Mouse (Mus musculus) hindbrain, embryonic 16.5 days (tissue): Measurements from ENCODE around the gene Nr2f6. TPM values are rescaled to one million over a fixed set of nuclear protein-coding genes. Genes with fewer than 3 reads are reported as not detected.

ENCODE experiments used
- ATAC-seq: fragments of 200-750 bp; cut with Nextera tagmentation; 2 replicates; pipeline ENCODE4 v1.8.0; 2017; ENCODE audit warnings: moderate TSS enrichment, moderate library complexity
- H3K27ac ChIP-seq: fragments of 300-500 bp; sonication (generic); 2 replicates; pipeline ENCODE4 v1.5.1; 2014; ENCODE audit warnings: low read depth, mild to moderate bottlenecking, control low read depth, low read length, moderate library complexity
- H3K27me3 ChIP-seq: fragments of 300-500 bp; sonication (generic); replicated peaks from 2 replicates; pipeline ENCODE4 v1.6.1; 2014; ENCODE audit warnings: low read length; ENCODE audit not compliant: control insufficient read depth, insufficient read depth
- H3K36me3 ChIP-seq: fragments of 300-500 bp; sonication (generic); 2 replicates; pipeline ENCODE4 v1.6.1; 2014; ENCODE audit warnings: mild to moderate bottlenecking, low read length, moderate library complexity, mixed read lengths; ENCODE audit not compliant: control insufficient read depth, insufficient read depth
- H3K4me1 ChIP-seq: fragments of 300-500 bp; sonication (generic); 2 replicates; pipeline ENCODE4 v1.6.1; 2014; ENCODE audit warnings: low read depth, low read length; ENCODE audit not compliant: control insufficient read depth, insufficient read depth
- H3K4me2 ChIP-seq: fragments of 300-500 bp; sonication (generic); 2 replicates; pipeline ENCODE4 v1.6.1; 2014; ENCODE audit warnings: mild to moderate bottlenecking, low read length, control low read depth, moderate library complexity
- H3K4me3 ChIP-seq: fragments of 300-500 bp; sonication (generic); 2 replicates; pipeline ENCODE4 v1.5.1; 2014; ENCODE audit warnings: mild to moderate bottlenecking, low read length, control low read depth, moderate library complexity
- H3K9ac ChIP-seq: fragments of 300-500 bp; sonication (generic); 2 replicates; pipeline ENCODE4 v1.6.1; 2014; ENCODE audit warnings: low read depth, mild to moderate bottlenecking, control low read depth, low read length, moderate library complexity
- H3K9me3 ChIP-seq: fragments of 300-500 bp; sonication (generic); 2 replicates; pipeline ENCODE4 v1.6.1; 2014; ENCODE audit warnings: mild to moderate bottlenecking, low read length, moderate library complexity; ENCODE audit not compliant: control insufficient read depth
- WGBS: fragments of 180-500 bp; shearing (Covaris S2); extraction: QIAGEN DNeasy Blood & Tissue Kit; methylation state at CpG from one replicate; pipeline ENCODE4 v1.1.7; 2014; 5-methylcytosine and 5-hydroxymethylcytosine counted together
- polyA plus RNA-seq: library from polyadenylated mRNA; unstranded; fragments of >200 nt; fragmentation: Nextera tagmentation; extraction: Ambion mirVana; gene quantifications from 2 replicates; pipeline ENCODE4 v1.2.1, GENCODE M21; 2015

Nr2f6 gene
- 20.7 and 23.6 TPM in 2 replicates for polyA plus RNA-seq

GRCm38 (mm10) chr8:71381421-71381970 lies at the start of gene Nr2f6:
TSS of gene Nr2f6 (minus strand) at chr8:71381960.
- Histone ChIP-seq H3K4me2 (peak within 1 kb of the TSS; percentile 100), H3K4me1 (peaks cover 38% of the 10 kb centered on the region), H3K36me3 (peaks cover 3% of the 10 kb centered on the region; the same call in 1 of the 2 replicates), H3K27me3 (no peaks in the 10 kb centered on the region), H3K9ac (peak within 1 kb of the TSS; percentile 88), H3K27ac (peak within 1 kb of the TSS; percentile 87), H3K9me3 (no peaks in the 10 kb centered on the region), H3K4me3 (peak within 1 kb of the TSS; percentile 83)
- peak; percentile 72 for ATAC-seq
- WGBS: under 1% methylated on average over 72 of the region's 89 CpGs

DNA sequence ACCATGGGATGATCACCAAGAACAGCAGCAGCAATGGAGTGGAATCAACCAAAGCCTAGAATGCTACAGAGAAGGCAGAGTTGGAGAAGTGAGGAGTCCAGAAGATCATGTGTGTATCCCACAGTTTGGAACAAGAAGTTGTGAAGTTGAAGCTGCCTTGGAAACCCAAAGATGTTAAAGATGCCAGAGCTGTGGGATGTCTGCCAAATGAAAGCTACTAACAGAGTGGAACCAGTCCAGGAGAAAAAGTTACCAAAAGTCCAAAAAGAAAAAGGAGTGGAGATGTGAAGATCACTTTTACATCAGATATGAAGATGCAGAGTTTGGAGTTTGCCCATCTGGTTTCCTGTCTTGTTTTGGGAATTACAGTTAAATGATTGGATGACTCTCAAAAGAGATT lies 40.4 kb upstream of the Nr2f6 start:
- H3K27ac ChIP-seq: no peak overlapping the region
- H3K4me3 ChIP-seq: no peak overlapping the region
- H3K9ac ChIP-seq: no peak overlapping the region
- no peak for ATAC-seq
- peaks cover 2% of the 10 kb centered on the region; the same call in 1 of the 2 replicates for H3K9me3 ChIP-seq
- H3K4me2 ChIP-seq: no peak overlapping the region
- no peaks in the 10 kb centered on the region for H3K27me3 ChIP-seq
- no peaks in the 10 kb centered on the region for H3K4me1 ChIP-seq
- H3K36me3 ChIP-seq: no peaks in the 10 kb centered on the region

DNA sequence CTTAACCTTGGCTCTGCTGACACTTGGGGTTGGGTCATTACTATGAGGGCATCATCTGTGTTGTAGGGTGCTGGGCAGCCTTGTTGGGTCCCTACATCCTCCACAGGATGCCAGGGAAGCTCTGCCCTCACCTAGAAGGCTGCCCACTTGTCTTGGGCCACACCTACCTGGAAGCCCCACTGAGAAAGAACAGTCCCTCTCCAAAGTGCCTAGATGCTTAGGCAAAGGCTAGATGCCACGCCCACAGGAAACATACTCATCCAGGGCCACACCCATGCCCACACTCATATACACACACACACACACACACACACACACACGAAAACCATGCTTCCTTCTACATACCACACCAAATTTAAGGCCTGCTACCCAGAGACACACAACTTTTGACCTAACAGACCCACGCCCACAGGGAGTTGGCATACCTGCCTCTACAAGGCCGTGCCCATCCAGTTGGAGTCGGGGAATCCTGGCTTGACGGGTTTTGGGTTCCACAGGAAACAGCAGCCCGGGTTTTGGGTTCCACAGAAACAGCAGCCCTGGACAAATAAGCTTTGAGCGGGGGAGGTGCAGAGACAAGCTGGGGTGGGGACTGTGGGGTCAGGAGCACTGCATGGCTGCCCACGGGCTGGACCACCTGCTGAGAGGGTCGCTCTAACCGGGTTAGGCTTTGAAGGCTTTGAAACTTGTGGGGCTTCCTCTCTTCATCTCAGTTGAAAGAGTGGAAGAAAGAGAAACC lies 29.9 kb upstream of the Nr2f6 start:
- Histone ChIP-seq H3K4me3 (no peak overlapping the region), H3K27me3 (no peaks in the 10 kb centered on the region), H3K27ac (no peak overlapping the region), H3K9me3 (no peaks in the 10 kb centered on the region), H3K36me3 (no peaks in the 10 kb centered on the region), H3K4me2 (no peak overlapping the region), H3K4me1 (peaks cover 1% of the 10 kb centered on the region), H3K9ac (no peak overlapping the region)
- ATAC-seq: no peak
- WGBS: 49% methylated on average over 11 of the region's 11 CpGs

DNA sequence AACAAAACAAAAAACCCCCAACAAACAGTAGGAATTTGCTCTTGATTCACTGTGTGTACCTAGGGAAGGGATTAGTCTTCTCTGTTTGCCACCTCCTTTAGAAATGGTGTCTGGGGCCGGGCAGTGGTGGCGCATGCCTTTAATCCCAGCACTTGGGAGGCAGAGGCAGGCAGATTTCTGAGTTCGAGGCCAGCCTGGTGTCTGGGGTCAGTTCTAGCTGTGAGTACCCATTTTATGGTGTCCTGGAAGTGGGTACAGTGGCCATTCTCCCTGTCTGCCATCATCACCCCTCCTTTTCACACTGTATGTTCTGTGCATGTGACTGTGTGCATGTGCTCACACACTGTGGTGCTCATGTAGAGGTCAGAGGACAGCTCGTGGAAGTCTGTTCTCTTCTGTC lies 26.5 kb upstream of the Nr2f6 start:
- Histone ChIP-seq H3K4me2 (no peak overlapping the region), H3K4me1 (peaks cover 10% of the 10 kb centered on the region), H3K9me3 (no peaks in the 10 kb centered on the region), H3K27ac (no peak overlapping the region), H3K9ac (no peak overlapping the region), H3K36me3 (no peaks in the 10 kb centered on the region), H3K4me3 (no peak overlapping the region), H3K27me3 (no peaks in the 10 kb centered on the region)
- 92% methylated on average over 4 of the region's 4 CpGs for WGBS
- ATAC-seq: no peak

GRCm38 (mm10) chr8:71407441-71407840 lies 25.7 kb upstream of the Nr2f6 start:
- Histone ChIP-seq H3K36me3 (no peaks in the 10 kb centered on the region), H3K4me2 (no peak overlapping the region)

DNA sequence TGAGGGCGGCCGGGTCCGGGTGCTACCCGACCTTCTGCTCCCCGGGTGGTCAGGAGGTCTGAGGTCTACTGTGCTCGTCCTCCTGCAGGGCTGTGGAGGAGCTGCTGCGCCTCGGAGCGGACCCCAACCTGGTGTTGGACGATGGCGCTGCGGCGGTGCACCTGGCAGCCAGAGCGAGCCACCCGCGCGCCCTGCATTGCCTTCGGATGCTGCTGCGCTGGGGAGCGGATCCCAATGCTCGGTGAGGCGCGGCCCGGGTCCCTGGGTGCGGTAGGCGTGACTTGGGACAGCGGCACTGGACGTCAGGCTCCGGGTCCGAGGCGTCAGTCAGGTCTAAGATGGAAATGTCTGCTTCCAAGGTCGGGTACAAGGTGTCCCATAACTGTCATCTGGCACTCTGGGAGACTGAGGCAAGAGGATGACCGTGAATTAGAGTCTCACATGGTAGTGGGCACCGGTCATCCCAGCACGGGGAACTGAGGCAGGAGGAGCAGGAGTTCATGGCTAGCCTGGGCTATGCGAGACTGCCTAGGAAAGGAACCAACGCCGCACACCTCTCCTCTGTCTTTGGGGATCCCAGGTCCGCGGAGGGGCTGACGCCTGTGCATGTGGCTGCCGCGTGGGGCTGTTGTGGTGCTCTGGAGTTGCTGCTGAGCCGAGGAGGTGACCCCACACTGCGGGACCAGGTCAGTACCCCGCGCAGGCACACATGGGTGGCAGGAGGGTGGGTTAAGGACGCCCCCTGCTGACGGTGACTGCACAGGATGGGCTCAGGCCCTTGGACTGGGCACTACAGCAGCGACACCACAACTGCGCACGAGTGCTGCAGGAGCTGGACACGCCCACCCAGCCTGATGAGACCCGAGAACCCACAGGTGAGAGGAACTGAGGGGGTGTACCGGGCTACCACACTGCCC lies 24.6 kb upstream of the Nr2f6 start:
- Histone ChIP-seq H3K4me1 (peaks cover 10% of the 10 kb centered on the region), H3K36me3 (no peaks in the 10 kb centered on the region), H3K4me2 (peak overlapping the region; percentile 99), H3K9me3 (no peaks in the 10 kb centered on the region), H3K4me3 (peak overlapping the region; percentile 56), H3K27ac (no peak overlapping the region), H3K9ac (peak overlapping the region; percentile 59), H3K27me3 (no peaks in the 10 kb centered on the region)
- ATAC-seq: peak; percentile 61
- whole genome bisulfite sequencing: under 1% methylated on average over 53 of the region's 55 CpGs

More at GRCm38 (mm10) chr8:71407441-71407840, 25.7 kb upstream of the Nr2f6 start:
- no peak overlapping the region for H3K27ac ChIP-seq
- no peaks in the 10 kb centered on the region for H3K27me3 ChIP-seq
- peaks cover 10% of the 10 kb centered on the region for H3K4me1 ChIP-seq
- no peaks in the 10 kb centered on the region for H3K9me3 ChIP-seq
- WGBS: 92% methylated on average over 14 of the region's 14 CpGs
- H3K4me3 ChIP-seq: no peak overlapping the region
- H3K9ac ChIP-seq: no peak overlapping the region
- no peak for ATAC-seq

- peak within 1 kb of the TSS; percentile 56 for H3K4me3 ChIP-seq
- peak within 1 kb of the TSS; percentile 59 for H3K9ac ChIP-seq
- H3K9me3 ChIP-seq: no peaks in the 10 kb centered on the region
- peak; percentile 92 for ATAC-seq
- H3K4me2 ChIP-seq: peak within 1 kb of the TSS; percentile 99
- WGBS: 16% methylated on average over 31 of the region's 33 CpGs
- no peaks in the 10 kb centered on the region for H3K27me3 ChIP-seq
- H3K27ac ChIP-seq: no peak within 1 kb of the TSS
- no peaks in the 10 kb centered on the region for H3K36me3 ChIP-seq
- peaks cover 10% of the 10 kb centered on the region for H3K4me1 ChIP-seq
These were observed 23.8 kb upstream of the Nr2f6 start, which contains the start of gene Ankle1 for GRCm38 (mm10) chr8:71405401-71406098. TSS of gene Ankle1 (plus strand) at chr8:71406010.

DNA sequence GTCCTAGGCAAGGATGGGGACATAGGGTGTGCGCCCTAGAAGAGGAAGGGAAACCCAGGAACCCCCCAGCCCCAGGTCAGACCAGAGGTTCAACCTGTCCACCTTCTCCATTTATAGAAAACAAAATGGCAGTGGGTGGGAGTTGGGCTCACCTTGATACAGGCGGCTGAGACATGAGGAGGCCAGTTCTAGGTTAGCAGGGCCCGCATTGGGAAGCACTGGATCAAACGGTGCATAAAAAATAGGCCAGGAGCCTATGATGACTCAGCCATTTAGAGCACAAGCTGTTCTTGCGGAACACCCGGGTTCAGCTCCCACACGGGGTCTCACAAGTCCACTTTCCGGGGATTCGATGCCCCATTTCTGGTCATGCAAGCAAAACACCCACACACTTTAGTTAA lies 23.2 kb upstream of the Nr2f6 start:
- Histone ChIP-seq H3K36me3 (no peaks in the 10 kb centered on the region), H3K27me3 (no peaks in the 10 kb centered on the region), H3K4me2 (no peak overlapping the region), H3K9ac (no peak overlapping the region), H3K4me1 (peaks cover 10% of the 10 kb centered on the region), H3K4me3 (no peak overlapping the region), H3K27ac (no peak overlapping the region), H3K9me3 (no peaks in the 10 kb centered on the region)
- ATAC-seq: no peak
- WGBS: 91% methylated on average over 9 of the region's 9 CpGs
